Mouse (Mus musculus): ENCODE data around the gene Pdxk.
A peak's percentile ranks its signal among the peaks of the same experiment; 100 is the strongest.

The Pdxk gene

DNA sequence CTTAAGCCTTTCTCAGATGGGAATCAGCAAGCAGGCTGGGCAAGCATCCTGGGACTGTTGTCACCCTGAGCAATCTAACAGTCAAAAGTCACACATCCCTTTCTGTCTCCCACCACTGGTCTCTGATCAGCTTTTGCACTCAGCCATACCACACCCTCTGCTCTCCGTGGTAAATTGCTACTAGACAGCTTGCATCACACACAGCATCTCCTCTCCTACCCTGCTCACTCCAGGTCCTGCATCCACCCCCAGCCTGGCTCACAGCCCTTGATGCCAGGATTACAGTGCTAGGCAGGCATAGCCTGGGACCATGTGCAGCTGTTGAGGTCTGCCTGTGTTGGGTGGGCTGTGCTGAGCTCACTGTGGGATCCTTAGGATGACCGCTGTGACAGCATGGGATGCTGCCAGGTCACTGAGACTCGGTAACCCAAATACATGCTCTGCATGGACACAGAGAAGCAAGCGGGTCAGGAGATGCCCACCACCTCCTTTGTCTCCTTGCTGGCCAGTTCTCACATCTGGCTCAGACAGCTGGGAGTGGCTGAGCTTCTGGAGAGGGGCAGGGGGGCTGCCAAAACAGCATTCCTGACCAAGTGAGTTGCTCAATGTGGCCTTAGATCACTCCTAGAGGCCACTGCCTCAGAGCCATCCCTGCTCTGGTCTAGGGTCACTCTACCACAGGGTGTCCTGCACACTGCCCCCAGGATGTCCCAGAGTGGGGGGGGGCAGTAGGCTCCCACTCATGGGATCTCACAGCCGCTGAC lies 6.2 kb downstream of the Pdxk start:
- no peak for DNase-seq (ENCODE audit: low spot score)

DNA sequence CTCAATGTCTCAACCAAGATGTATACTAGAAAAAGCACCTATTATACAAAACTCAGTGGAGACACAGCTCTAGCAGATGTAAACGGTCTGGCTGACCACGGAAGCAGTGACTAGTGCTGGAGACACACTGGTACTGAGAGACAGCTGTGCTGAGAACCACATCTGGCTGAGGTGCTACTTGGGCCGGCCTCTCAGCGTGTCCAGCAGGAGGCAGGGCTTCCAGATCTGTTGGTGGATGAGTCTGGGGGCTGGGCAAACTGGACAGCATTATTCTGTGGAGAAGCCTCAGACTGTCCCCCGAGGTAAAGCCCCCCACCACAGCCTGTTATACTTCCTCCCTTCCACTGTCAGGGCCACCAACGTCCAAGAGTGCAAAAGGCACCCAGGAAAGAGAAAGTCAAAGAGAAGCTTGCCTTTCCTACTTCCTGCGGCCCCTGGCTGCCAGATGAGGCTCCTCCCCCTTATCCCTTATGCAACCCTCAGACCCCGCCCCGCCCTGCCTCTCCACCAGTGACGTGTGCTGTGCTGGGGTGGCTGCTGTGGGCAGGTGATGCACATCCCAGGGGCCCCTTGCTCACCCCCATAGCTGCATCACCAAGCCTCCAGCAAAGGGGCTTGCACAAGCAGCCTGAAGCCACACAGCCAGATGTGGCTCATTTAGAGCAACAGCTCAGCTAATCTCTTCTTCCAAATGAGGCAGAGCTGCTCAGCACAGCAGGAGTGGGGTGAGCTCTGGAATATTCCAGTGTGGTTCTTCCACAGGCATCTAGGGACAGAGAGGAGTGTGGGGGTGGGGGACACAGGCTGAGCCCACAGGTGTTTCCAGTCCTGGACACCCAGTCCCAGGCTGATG lies 7.1 kb downstream of the Pdxk start:
- DNase-seq (ENCODE audit: low spot score) = no peak

DNA sequence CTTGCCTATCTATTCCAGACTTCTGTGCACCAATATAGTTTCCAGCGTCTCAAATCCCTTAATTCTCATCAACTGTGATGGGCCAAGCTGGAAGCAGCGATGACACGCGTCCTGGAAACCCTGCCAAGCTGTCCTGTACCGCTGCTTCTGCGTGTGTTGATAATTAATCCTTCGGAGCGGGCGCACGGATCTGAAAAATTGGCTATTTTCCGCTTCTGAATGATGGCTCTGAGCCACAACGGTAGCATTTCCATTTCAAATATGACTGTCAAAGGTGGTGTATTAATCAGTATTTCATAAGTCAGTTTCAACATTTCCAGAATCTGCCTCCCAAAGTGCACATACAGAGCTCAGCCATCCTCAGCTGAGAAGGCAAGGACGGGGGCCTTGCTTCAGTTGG lies 8.1 kb downstream of the Pdxk start:
- DNase-seq (ENCODE audit: low spot score) = no peak

DNA sequence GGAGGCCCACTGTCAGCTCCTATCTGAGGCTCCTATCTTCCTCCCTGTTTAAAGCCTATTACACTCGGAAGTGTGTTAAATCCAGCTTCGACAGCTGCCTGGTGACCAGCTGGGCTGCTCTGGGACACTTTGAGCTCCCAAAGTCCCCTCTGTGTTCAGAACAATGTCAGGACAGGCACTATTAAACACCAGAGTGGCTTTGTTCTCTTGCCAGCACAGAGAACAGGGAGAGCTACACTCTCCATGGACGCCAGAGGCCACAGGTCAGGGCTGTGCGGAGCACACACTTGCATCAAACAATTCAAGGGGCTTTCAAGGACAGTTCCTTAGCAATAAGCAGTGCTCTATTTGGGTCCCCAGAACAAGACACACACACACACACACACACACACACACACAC lies 12.1 kb downstream of the Pdxk start:
- no peak for DNase-seq (ENCODE audit: low spot score)

DNA sequence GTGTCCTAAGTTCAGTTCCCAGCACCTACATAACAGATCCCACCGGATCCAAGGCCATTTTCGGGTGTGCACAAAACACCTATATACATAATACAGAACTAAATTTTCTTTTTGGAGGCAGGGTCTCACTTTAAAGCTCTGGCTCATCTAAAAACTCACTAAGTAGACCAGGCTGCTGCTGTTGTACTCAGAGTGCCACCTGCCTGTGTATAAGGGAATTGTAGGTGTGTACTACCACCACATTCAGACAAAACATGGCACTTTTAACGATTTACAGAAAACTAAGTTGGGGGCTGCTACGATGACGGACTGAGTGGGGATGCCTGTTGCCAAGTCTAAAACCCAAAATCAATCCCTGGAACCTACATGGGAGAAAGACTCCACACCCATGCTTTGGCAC lies 14.0 kb downstream of the Pdxk start:
- no peak for DNase-seq (ENCODE audit: low spot score)

DNA sequence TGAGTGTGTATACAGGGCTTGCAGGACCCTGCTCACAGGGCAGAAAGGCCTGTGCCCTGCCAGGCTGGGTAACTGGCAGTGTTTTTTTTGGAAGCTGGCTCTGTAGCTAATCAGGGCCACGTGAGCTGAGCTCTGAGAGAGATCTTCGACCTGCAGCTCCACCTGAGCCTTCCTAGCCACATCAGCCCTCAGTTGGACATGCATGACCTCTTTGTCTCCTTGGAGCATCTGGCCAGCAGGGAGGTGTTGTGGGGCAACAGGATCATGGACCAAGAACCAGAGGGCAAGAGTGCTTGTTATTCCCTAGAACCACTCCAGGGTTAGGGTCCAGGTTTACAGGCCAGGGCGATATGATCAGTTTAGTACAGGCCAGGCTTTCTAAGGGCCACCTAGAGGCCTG lies 17.4 kb downstream of the Pdxk start:
- no peak for DNase-seq (ENCODE audit: low spot score)

DNA sequence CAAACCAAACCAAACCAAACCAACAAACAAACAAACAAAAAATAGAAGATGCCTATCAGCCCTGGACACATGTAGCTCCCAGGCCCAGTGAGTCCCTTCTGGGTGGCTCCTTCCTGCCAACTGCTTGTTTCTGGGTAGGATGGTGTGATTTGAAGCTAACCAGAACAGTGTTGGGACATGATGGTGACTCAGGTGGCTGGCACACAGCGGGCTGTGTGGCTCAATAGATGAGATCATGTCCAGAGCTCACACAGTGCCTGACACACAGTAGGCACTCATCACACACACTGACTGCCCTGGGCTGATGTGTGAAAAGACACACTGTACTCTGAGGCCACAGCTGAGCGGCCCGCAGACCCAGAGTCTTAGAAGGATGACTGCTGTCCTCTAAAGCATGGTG lies 18.6 kb downstream of the Pdxk start:
- DNase-seq (ENCODE audit: low spot score) = no peak

DNA sequence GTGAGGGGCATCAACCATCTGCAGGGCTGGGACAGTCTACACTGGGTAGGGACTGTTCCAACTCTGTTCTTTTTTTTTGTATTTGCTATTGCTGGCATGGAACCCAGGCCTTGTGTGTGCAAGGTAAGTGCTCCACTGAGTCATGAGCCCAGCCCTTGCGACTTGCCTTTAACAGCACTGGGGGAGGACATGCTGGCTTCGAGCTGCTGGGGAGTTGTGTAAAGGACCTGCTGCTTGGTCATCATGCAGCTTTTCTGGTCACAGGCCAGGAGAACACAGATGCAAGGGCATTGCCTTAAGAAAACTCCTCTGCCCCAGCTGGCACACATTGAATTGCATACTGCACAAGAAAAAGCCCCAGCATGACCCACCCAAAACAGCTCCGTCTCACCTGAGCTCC lies 22.5 kb downstream of the Pdxk start:
- no peak for DNase-seq (ENCODE audit: low spot score)

DNA sequence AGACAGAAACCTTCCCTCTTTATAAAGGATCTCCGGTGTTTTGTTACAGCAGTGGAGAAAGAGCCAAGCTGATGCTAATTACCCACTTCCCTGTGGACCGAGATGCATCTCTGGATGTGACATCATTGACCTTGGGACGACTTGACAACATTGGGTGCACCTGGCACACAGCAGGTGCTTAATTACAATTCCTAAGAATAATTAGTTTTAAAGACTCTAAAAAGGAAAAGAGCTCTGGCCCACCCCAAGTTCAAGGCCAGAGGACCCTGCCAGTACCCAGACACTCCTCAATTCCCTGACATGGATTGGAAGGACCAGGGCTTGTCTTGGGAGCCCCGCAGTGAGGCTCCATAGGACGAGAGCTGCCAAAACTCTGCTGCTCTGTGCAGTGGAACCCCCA lies 23.2 kb downstream of the Pdxk start:
- no peak for DNase-seq (ENCODE audit: low spot score)

DNA sequence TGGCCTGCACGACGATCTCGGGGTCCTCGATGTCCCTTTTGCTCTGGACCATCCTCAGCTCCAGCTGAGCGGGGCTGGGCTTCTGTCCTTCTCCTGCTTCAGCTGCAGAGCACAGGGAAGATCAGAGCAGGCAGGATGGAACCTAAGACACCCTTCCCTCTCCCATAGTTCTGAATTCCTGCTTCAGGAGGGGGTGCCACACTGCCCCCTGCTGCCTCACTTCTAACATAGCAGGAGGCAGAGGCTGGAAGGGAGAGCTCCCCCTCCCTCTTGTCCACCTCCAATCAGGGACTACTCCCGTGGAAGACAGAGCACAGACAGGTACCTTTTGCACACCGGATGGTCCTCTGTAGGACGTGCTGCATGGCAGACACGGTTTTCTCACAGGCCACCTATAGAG lies 24.0 kb downstream of the Pdxk start:
- DNase-seq (ENCODE audit: low spot score) = no peak

DNA sequence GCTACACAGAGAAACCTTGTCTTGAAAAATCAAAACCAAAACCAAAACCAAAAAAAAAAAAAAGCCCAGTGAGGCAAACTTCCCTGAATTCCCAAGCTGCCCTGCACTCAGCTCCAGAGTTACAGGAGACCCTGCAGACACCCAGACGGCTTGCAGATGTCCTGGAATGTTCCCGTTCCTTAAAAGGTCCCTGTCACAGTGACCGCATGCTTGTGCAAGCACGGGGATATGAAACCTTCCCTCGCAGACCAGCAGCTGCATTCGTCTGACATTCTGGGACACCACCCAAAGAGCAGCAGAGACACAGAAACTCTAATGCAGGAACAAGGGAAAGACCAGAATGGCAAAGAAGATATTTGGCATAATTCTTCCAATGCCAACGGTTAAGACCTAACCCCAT lies 24.8 kb downstream of the Pdxk start:
- DNase-seq (ENCODE audit: low spot score) = no peak

DNA sequence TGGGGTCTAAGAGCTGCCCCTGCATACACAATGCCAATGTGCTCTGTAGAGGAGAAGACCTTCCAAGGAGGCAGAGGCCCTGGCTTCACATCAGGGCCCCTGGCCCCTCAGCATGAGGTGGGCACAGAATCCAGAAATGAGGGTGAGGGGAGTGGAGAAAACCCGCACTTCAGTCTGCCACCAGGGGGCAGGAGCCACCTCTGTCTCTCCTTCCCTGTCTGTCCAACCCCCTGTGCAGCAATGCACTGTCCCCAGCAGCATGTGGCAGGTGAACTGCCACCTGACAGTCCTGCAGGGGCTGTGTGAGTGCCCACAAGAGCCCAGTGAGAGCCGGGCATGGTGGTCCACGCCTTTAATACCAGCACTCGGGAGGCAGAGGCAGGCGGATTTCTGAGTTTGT lies 25.2 kb downstream of the Pdxk start:
- DNase-seq (ENCODE audit: low spot score) = no peak

DNA sequence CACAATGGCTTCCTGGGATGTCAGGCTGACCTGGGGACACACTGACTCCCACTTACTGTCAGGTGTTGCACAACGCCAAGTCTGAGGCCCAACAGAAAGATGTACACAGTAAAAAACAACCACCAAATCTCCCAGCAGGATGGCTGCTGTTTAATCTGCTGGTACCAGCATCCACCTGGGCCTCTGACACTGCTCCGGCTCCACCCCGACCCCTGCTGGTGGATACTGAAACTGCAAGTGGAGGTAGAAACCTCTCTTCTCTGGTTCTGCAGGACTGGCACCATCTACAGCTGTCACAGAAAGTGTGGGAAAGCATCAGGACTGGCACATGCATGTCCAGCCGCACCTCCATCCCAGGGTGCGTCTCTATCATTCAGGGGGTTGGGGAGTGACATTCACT lies 26.7 kb downstream of the Pdxk start:
- no peak for DNase-seq (ENCODE audit: low spot score)

DNA sequence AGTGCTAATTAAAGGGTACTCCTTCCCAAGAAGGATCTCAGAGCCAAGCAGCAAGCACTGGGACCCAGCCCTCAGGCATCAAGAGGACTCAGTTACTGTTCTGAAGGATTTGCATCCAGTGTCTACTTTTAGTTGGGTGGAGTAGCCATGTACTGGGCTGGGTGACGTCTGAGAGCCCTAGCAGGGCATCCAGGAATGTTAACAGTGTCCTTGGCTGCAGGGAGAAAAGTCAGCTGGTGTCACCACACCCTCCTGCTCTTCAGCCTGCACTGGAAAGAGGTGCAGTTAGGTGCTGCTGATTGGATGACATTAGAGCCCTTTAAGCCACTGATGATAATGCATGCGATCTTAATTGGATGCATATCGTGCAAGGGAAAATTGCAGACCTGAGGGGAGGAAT lies 31.9 kb downstream of the Pdxk start:
- no peak for DNase-seq (ENCODE audit: low spot score)

DNA sequence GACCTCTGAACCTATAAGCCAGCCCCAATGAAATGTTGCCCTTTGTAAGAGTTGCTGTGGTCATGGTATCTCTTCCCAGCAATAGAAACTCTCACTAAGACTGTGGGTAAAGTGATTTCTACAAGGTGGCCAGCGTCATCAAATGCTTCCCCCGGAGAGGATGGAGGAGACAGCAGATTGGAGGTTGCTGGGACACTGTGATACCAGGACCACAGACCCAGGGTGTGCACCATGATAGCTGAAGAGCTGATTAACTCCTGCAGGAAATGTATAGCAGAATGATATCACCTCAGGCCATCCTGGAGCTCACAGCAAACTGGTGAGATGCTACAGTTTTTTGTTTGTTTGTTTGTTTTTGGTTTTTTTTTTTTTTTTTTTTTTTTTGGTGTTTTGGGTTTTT lies 35.0 kb downstream of the Pdxk start:
- no peak for DNase-seq (ENCODE audit: low spot score)

DNA sequence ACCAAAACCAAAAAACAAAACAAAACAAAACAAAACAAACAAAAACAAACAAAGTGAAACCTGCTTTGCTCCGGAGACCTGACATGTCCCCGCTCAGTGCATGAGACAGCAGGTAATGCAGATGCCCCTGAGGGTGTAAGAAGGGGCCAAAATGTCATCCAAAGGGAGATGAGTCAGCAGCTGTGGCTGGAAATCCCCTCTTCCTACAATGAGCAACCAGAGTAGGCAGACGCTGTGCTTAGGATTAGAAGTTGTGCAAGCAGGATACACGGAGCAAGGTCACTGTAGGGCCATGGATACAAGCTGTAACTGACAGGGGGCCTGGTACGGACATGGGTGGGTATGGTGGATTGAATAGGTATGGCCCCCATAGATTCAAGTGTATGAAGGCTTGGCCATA lies 35.6 kb downstream of the Pdxk start:
- no peak for DNase-seq (ENCODE audit: low spot score)

DNA sequence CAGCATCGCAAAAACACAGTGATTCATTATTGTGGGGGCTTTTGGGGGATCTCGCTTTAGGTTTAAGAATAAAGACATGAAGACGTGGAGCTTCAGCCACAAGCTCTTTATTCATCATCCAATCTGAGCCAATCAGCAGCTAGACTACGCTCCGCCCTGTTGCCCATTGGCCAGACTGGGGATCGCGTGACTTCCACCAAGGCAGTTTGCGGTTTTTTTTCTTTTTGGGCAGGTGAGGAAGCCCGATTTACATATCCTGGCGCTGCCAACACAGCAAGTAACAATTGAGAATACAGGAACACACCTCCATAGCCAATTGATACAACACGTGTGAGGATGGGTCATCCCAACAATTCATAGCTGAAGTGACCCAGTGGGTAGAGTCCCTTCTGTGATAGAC lies 36.7 kb downstream of the Pdxk start:
- DNase-seq (ENCODE audit: low spot score) = no peak

DNA sequence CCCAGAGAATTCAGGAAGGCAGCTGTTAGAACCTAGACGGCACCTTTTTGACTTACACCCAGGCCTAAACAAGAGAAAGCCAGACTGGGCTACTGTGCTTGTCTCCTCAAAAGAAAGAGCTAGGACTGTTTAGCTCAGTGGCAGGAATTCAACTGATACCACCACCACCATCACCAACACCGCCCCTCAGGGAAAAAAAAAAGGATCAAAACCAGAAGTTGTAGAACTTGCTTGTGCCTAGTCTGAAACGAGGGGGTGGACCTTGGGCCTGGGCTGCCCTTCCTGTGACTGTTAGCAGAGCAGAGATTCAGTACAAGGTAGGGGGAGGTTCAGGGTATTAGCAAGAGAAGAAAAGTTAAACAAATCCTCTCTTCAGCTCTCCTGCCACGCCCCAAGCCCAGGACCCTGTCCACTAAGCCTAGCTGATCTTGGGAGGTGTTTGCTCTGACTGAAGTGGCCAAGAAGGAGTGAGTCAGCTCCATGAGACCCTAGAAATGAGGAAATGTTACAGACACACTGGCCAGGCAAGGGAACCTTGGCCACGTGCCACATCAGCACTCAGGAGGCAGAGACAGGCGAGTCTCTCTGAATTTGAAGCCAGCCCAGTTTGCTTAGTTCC lies 38.5 kb downstream of the Pdxk start:
- no peak for DNase-seq (ENCODE audit: low spot score)

DNA sequence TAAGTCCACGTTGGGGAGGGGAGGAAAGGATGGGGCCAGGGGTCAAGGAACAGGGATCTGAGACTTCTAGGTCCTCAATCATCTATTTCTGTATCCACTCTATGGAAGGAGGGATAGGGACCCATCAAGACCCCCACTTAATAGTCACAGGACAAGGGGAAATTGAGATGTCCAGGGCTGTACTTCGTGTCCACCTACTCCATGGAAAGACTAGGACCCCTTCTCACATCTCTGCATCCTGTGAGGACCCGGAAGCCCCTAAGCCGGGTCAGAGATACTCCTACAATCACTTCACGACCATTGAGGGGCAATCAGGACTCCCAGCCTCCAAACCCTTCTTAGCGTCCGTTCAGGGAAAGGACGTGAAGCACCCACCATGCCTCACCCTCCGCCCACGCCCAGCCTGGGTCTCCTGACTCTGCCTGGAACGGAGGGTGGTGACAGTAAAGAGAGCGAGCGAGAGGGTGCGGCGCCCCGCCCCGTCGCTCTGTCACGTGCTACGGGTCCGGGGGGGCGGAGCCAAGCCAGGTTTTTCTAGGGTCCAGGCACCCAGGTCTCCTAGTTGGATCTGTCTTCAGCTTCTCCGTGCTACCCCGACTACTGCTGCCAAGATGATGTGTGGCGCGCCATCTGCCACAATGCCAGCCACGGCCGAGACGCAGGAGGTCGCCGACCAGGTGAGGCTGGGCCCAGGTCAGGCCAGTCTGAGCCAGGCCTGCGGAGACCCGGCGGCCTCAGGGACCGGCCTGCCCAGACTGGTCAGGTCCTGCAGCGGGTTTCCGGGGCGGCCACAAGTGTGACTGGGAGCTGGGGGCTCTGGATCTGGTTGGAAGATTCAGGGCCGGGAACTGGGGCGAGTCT lies 39.4 kb downstream of the Pdxk start, which contains the start of gene Cstb:
Cstb (plus strand) TSS at position 489 of the 861 bp plus-strand sequence.
- DNase-seq (ENCODE audit: low spot score) = peak; percentile 68

DNA sequence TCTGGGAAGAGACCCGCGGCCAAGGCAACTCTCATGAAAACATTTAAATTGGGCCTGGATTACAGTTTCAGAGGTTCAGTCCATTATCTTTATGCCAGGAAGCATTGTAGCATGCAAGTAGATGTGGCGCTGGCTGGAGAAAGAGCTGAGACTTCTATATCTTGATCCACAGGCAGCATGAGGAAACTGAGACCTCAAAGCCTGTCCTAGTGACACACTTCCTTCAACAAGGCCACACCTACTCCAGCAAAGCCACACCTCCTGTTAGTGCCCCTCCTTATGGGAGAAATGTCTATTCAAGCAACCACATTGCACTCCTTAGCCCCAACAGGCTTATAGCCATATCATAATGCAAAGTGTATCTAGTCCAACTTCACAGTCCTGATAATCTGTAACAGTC lies 42.2 kb downstream of the Pdxk start:
- no peak for DNase-seq (ENCODE audit: low spot score)

DNA sequence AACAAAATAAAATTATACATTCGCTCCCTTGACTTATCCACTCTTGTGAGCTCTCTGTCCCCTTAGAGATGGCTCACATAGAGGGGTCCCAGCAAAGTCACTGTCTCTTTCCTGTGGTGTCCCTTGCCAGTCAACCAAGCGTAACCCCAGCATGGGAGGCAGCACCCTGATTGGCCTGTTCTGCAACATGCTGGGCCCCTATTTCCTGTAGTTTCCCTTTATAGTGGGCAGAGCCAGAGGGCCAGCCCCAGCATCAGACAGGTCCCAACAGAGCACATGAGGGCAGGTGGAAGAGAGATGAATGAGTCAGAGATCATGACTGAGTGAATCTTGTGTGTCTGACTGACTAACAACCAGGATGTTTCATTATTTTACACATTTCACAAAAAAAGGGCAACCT lies 43.8 kb downstream of the Pdxk start:
- no peak for DNase-seq (ENCODE audit: low spot score)

DNA sequence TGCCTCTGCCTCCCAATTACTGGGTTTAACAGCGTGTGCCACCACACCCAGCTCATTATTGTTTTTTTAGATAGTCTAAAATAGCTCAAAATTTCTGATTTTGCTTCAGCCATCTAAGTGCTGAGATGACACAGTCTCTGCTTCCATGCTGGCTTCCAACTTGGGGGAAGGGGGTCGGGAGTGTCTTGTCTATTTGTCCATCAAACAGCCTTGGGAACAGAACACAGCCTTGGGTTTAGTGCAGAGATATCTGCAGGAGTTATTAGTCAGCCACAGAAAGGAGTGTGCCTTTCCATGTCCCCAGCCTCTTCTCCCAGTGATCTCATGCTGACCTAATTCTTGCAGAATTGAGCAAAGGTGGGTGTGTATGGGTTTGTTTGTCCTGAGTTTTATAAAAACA lies 46.0 kb downstream of the Pdxk start:
- no peak for DNase-seq (ENCODE audit: low spot score)

Data from layer of hippocampus, adult 9-10 months (tissue).